Mouse (Mus musculus): ENCODE results near the gene Sox14.
A peak's percentile ranks its signal among the peaks of the same experiment; 100 is the strongest.

Gene Sox14

DNA sequence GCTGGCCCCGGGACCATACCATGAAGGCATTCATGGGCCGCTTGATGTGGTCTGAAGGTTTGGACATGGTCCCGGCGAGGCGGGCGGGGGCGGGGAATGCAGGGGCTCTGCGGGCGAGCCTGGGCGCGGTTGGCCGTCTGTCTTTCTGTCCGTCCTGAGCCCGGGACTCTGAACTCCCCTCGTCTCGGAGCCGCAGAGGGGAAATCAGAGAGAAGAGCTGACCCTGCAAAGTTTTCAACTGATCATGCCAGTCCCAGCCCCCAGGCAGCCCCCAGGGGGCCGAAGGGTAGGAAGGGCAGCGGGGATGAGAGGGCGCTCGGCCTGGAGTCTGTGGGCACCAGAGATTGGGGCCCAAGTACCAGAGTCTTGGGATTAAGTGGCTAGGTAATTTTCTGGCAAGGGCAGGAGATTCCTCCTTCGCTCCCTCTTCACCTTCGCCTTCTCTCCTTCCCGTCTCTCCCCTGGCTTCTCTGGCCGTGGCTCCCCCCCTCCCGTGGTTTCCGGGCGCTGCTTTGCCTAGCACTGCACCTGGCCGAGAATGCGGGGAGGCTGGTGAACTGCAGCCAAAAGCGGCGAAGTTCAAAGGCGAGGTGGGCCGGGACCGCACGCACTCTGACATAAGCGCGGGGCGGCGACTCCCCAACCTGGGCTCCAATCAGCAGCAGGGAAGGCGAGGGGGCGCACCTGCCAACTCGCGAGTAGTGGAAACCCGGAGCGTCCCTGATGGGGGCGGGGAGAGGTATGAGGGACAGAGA lies at the start of gene Sox14:
Gene Sox14, minus strand, starts transcription at position 553 of the 755 bp plus-strand sequence.
- DNase-seq (ENCODE audit: extremely low read depth, insufficient read length, low spot score), result no peak

DNA sequence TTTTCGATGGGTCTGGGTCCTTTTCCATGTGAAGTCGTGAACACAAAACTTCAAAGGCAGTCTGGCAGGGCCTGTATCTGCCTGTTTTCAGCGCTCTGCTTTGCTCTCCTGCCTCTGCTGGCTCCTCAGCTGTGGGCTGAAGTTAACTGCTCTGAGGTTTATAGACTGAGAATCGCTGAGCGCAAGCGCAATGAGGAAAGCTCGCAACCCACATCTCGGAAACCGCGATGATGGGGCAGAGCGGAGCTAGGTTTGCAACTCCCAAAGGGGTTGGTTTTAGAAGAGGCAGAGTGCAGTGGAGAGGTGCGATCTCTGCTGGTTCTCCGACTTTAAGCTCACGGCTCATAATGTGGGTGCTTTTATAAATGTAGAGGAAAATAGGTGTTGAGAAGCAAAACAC lies 3.3 kb upstream of the Sox14 start:
- no peak for DNase-seq (ENCODE audit: extremely low read depth, insufficient read length, low spot score)

DNA sequence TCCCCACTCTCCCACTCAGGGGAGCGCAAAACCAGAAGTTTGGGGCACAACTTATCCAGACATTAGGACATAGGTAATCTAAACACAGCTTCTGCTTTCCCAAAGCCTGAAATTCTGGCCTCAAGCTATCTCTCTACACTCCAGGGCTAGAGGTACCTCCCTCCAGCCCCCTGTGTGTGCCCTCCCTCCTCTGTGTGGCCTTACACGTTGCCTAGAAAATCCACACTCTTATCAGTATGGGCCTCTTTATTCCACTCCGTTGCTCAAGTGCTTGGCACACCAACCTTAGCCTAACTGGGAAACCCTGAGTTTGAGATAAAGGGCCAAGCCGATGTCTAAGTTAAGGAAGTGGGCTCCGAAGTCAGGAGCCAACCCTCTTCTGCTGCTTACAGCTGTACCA lies 2.6 kb upstream of the Sox14 start:
- DNase-seq (ENCODE audit: extremely low read depth, insufficient read length, low spot score), result no peak

DNA sequence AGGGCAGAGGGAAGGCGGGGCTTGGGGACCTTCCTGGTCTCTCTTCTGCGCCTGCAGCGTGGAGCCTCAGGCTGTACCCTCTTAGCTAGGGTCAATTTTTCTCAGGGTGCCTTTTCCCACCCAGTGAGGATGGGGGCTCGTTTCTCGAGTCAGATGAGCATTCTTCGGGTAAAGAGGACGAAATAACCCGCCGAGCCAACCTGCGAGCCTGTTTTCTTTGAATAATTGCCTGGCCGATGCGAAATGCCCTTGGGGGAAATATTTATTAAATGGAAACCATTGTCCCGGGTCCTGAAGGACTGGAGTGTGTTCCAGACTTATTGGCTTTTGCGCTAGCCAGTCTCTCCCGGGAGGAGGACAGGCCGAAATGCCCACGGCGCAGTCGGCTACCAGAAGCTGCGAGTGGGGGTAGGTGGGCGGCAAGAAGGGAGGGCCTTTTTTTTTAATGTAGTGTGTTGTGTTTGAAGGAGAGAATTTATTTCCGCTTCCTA lies 1.1 kb upstream of the Sox14 start:
- DNase-seq (ENCODE audit: extremely low read depth, insufficient read length, low spot score), result no peak

DNA sequence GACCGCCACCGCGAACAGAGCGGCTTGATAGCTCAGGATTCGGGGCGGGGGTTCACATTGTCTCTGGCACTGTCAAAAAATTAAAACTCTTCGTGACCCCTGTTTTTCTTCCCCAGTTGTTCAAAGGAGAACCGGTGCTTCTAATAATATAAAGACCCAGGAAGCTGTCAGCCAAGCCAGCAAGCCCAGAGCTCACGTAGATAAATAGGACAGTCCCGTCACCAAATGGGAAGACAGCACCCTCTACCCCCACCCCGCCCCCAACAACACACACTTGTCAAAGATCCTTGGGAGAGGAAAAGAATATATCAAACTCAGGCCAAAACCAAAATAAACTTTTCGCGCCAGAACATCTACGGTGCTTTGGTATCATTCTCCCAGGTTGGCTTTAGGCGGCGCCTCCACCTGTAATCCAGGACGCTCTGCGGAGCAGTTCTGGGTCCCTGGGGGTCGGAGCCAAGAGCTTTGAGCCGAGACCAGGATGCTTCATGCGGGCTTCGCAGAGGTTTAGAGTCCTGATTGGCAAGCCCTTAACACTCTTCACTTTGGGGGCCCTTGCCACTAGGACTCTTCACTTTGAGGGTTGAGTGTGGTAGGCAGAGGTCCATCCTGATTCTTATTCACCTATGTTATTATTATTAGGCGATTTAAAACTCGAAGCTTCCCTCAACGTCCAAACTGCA lies 544 bp upstream of the Sox14 start:
- DNase-seq (ENCODE audit: extremely low read depth, insufficient read length, low spot score), result no peak

DNA sequence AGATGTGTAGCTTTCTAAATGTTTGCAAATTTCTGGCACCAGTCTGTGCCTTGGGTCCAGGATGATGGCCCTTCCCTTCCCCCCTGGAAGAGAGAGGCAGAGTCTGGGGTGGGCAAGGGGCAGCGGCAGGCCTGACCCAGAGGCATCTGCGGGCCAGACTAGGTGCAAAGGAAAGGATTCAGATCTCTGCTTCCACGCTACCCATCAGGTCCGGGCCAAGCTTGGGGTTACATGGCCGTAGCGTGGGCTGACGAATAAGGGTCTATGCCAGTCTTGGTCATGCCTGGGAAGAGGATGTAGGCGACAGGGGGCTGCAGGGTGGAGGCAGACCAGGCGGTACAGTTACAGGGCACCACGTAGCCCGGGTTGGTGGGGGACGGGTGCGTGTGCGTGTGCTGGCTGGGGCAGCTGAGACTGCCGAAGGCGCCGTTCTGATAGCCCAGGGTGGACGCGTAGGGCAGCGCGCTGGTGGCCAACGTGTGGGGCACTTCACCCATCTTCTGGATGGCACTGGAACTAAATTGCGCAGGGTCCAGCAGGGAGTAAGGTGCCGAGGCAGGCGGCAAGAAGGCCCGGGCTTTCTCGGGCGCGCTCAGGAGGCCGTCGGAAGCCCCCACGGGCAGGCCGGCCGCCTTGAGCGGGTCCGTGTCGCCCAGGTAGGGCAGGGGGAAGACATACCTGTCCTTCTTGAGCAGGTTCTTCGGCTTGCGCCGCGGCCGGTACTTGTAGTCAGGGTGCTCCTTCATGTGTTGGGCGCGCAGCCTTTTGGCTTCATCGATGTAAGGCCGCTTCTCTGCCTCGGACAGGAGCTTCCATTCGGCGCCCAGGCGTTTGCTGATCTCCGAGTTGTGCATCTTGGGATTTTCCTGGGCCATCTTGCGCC lies 994 bp downstream of the Sox14 start:
- no peak for DNase-seq (ENCODE audit: extremely low read depth, insufficient read length, low spot score)

DNA sequence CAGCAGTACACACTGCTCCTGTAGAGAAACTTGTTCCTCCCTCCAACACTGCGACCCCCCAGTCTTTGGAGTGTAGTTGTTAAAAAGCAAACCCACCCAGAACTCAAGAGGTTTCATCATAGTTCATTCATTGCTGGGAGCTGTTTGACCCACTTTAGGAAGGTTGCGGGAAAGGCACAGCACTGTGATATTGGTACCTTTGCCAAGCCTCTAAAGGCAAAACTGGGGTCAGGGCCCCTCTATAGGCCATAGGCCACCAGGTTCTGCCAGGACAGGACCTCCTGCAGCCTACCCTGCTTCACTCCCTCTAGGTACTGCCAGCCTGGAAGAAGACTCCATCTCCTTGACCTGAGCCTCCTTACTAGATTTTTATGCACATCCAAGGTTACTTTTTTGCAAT lies 2.2 kb downstream of the Sox14 start:
- no peak for DNase-seq (ENCODE audit: extremely low read depth, insufficient read length, low spot score)

DNA sequence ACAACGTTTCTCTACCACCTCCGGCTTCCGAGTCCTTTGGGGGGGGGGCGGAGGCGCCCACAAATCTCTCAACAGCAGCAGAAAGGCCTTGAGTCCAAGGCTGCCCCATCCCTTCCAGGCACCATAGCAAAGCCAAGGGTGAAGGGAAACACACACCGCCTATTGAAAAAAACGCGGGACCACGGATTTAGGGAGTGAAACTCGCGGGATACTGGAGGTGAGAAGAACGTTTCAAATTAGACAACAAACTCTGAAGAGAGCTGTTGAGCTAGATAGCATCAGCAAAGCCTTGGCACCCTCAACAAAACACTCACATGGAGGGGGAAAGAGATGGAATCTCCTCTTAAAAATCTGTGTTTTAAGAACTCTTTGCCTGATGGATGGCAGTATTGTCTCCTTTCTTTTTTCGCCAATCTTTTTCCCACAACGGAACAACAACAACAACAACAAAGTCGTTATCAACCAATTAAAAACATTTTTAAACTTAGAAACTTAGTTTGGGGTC lies 2.8 kb downstream of the Sox14 start:
- DNase-seq (ENCODE audit: extremely low read depth, insufficient read length, low spot score), result no peak

DNA sequence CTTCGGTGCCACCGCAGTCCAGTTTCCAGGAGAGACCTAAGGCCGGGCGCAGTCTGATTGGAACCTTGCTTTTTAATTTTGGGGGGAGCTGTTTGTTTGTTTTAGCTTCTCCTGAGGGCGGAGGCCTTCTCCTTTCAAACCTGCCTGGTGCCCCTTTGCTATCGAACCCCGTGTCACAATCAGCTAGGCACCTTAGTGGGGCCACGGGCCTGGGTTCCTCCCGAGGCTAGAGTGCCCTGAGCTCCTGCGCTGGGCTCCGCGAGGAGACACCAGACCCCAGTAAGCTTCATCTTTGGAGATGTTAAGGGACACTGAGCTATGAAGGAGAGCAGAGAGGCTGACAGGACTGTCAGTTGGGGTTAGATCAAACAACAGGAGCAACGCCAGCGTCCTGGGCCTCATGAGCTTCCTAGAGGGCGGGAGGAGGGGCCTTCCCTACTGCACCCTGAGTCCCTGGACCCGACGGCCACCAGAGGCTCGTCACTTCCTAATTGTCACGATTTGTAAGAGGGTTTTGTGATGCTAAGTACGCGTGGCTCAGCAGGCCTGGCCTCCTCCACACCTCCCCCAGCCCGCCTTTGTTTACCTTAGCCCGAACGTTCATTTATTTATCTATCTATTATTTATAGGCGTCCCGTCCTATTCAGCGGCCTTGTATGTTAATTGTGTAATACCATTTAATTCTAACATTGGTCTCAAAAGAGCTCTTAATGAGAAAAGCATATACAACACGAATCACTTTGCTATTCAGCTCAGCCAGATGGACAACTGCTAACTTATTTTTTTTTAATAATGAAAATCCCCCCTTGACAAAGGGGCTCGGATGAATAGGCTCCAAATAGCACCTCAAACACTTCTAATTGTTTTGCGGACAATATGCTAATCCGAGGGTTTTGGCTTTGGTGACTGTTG lies 3.5 kb downstream of the Sox14 start:
- no peak for DNase-seq (ENCODE audit: extremely low read depth, insufficient read length, low spot score)

DNA sequence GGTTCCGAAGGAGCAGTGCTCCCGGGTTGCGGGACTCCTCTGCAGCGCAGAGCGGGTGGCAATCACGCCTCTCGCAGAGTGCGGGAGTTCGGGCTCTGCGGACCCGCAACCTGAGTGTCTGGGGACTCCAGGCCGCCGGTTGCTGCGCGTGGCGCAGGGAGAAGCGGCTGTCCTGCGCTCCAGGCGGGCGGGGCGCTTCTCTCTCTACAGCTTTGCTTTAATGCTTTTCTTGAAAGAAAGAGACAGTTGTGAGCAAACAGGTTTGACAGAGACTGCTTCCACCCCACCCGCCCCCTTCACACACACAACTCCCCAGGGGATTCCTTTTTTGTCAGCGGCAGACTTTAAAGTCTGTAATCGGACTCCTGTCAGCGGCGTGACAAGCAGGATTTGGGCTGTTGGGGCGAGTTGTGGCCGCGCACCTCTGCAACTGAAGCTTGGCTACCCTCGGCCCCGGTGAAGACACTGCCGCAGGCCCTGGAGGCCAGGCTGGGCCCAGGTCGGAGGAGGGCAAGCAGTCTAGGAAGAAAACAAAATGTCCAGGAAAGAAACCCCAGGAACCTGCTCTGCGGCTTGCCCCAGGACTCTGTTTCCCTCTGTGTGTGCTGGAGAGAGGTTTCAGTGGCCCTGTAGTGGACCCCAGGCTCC lies 4.3 kb downstream of the Sox14 start:
- peak; percentile 10 for DNase-seq (ENCODE audit: extremely low read depth, insufficient read length, low spot score)

DNA sequence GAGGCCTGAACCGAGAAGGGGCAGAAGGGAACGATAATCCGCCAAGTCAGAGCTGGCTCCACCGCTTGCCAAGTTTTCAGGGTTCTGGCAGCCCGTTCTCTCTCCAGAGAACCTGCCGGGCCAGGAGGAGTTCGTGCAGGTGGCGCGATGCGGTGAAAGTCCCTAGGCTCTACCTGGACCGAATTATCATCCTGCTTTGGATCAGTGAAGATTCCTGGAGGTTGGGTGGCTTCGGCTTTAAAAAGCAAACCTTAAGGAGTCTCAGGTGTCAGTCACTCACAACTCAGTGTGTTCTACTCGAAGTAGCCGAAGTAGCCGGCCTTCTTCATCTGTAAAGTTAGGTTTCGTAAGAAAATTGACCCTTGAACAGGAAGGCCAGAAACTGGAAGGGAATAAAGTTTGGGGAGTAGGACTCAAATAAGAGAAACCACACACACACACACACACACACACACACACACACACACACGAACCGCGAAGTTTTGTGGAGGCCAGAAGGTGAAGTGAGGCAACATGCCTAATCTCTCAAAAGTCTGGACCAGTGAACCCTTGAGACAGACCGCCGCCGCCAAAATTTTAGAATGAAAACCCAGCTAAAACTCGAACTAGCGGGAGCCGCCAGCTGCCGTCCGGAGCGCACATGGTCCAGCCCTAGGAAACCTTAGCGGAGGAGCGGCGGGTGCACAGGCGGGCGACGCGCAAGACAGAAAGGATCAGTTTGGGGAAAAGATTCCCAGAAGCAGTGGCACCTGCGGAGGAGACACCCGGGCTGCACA lies 5.0 kb downstream of the Sox14 start:
- no peak for DNase-seq (ENCODE audit: extremely low read depth, insufficient read length, low spot score)

DNA sequence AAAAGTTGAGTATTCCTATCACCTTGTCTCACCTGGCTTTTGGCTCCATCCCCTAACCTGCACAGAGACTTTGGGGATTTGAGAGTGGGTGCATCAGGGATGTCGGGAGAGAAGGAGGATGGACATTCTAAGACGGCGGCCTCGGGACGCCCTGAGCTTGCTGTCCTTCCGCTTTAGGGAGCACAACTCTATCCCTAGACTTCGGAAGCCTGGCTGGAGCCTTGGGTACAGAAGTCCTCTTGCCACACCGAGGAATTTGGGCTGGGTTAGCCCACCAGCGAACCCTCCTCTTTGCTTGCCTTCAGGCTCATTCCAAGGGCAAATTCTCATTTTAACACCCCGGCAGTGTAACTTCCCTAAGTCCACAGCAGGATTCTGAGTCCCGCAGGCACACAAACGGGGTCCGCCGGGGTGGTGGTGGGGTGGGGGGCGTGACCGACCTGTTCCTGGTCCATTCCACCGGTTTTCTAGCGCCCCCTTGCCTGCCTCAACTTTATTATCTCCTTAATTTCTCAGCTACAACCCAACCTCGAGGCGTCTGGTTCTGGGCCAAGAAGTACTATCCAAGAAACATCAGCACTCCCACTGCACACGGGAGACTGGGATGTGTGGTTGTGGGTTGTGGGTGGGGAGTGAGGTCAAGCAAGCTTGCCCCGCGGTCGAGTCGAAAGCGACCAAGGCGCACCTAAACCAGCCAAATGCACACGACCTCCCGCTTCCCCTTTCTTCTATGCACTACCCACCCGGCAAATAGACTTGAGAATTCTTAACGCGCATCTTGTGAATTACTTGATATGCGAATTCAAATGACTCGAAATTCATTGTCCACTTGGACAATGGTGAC lies 5.8 kb downstream of the Sox14 start:
- no peak for DNase-seq (ENCODE audit: extremely low read depth, insufficient read length, low spot score)

DNA sequence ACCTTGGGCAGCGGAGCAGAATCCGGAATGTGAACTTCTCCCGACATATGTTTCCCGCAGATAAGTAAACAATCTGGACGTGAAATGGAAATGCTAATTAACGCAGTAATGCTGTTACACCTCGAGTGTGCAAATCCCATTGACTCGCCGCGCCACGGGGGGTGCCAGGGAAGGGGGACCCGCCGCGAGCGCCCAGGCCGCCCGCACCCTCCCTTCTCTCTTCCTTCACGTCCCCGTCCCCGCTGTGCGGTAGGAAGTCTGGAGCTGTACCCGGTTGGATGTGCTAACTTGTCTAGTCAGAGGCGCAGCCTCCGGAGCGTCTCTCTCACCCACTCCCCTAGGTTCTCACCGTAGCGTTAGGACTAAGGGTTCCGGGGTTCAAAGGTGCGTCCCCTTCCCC lies 6.7 kb downstream of the Sox14 start:
- DNase-seq (ENCODE audit: extremely low read depth, insufficient read length, low spot score), result no peak

DNA sequence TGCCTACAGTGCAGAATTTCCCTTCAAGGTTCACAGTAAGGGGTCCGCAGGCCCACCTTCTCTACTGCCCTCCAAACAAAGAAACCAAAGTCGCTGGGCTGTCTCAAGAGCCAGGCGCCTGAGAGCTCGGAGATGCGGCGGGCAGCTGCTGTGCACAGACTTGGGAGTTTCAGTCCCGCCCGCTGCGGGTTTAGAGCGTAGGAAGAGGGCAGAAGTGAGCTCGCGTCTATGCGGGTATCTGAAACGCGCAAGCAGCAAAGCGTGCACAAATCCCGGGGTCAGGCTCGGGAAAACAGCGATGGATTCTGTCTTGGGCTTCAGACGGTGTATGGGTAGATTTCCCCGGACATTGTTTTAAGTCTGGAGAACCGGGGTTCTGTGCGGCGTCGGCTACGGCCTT lies 7.4 kb downstream of the Sox14 start:
- DNase-seq (ENCODE audit: extremely low read depth, insufficient read length, low spot score), result no peak

DNA sequence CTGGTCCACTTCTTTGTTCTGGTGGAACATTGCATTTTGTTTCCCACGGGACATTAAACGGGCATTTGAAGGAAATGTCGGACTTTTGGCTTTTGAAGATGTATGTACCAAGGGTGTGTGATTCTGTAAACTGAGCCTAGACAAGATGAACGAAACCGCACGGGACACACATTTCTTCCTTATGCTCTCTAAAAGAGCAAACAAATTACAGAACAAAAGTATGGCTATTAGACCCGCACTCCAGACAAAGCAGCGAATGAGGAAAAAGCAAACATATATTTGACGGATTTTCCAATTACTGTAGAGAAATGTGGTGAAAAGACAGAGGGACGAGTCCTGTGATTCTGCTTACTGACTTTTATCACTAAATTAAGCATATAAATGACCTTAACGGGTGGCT lies 7.9 kb downstream of the Sox14 start:
- DNase-seq (ENCODE audit: extremely low read depth, insufficient read length, low spot score), result no peak

DNA sequence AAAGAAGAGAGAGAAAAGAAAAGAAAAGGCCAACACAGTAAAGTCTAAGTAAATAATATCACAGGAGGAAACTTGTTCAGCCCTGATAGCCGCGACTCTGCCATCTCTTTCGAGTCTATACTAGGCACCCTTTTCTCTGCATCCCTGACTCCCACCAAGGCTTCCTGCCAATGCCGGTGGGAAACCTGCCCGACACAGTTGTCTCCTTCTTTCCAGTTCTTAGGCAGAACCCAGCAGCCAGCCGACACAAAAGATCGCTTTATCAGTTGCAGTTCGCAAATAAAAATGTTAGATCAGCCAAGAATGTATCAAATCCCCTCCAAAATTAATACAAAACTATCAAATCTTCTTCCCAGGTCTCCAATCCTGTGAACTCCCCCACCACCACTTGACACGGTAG lies 13.0 kb downstream of the Sox14 start:
- no peak for DNase-seq (ENCODE audit: extremely low read depth, insufficient read length, low spot score)

DNA sequence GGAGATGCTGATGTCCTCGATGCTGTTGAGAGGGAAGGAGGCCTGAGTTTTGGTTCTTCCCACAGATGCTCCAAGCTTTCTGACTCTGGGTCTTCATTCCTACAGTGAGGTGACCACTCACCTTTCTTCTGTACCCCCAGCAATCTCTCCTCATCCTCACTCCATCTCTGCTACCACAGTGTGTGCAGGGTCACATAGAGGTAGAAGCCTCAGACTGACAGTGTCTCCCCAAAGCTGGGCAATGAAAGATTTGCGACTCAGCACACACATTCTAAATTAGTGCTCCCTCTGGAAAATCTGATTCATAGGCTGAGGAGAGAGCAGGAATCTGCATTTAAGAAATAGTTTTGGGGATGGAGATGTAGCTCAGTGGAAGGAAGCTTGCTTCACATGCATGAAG lies 21.5 kb downstream of the Sox14 start:
- DNase-seq (ENCODE audit: extremely low read depth, insufficient read length, low spot score), result no peak

DNA sequence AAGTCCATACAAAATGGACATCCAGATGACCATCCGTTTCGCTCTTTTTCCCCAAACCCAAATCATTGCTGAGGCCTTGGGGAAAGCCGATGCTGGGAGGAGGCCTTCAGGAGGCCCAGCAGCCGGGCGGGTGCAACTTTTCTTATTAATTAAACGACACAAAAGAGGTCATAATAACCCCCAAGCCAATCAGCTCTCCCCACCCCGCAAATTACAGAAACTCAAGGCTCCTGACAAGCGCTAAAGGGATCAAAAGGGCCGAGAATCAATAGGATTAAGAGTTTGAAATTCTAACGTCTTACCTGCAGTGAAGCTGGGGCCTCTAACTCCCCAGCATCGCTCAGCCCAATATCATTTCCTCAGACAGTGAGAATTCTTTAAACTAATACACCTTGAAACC lies 22.6 kb downstream of the Sox14 start:
- DNase-seq (ENCODE audit: extremely low read depth, insufficient read length, low spot score), result no peak

Data from 3134 (cell line).